Mouse (Mus musculus) urinary bladder, postnatal 4 days (tissue): ENCODE results near the gene Ankmy1.
A peak's percentile ranks its signal among the peaks of the same experiment; 100 is the strongest.

Experiments used
- DNase-seq, 2 experiments: peaks; one replicate each; pipeline ENCODE4 v3.0.0; 2021 to 2022; ENCODE audit warnings: low spot score in 2 of 2

The Ankmy1 gene

DNA sequence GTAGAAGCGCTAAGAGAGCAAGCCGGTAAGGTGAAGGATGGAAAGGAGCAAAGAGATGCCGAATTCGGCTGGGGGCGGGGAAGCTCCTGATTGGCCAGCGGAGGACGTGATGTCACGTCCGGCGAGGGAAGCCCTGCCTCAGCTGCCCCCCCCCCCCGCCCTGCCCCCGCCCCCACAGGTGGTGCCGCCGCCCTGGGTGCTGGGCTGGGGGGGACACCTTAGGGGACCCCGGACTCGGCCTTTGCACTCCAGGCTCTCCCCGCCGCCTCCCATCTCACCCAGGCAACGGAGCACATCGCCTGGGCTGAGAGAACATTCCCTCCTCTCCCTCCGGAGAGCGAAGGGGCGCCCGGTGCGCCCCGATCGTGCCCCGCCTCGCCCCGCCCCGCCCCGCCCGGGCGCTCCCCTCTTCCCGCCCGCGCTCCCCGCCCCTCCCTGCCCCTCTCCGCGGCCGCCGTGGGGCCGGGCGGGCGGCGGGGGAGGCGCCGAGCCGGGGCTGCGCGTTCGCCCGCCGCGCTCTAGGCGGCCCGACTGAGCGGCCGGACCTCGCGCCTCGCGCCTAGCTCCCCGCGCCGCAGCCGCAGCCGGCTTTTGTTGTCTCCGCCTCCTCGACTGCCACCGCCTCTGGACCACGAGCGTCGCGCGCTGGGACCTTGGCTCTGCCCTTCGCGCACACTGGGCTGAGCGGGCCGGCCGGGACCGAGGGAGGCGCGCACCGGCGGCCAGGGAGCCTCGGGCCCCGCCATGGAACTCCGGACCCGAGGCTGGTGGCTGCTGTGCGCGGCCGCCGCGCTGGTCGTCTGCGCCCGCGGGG, 71.3 kb downstream of the Ankmy1 start, which contains the start of gene Gpc1:
Gene Gpc1, plus strand, starts transcription at position 458 of the 814 bp plus-strand sequence.
- peak; percentile 63 to 82 for DNase-seq

DNA sequence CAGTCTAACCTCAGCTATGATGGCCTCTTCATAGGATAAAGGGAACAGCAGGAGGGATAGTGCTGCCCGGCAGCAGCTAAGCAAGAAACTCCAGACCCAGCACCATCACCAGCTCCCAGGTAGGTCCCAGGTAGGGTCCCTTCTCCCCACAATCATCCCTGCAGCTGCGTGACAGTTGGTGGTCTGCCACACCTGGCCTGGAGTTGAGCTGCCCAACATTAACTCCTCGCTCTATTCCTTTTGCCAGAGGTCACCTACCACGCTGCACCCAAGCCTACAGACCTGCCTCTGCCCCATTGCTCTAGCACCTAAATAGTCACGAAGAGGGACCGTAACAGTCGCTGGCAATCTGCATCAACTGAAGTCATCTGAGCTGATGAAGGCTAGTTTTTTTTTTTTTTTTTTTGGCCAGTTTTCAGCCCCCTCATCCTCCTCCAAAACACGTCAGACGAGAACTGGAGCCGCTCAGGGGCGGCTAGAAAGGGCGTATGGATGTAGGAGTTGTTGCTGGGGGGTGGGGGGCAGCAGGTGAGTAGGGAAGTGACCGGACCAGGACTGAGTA, 72.0 kb downstream of the Ankmy1 start:
- DNase-seq, result no peak

DNA sequence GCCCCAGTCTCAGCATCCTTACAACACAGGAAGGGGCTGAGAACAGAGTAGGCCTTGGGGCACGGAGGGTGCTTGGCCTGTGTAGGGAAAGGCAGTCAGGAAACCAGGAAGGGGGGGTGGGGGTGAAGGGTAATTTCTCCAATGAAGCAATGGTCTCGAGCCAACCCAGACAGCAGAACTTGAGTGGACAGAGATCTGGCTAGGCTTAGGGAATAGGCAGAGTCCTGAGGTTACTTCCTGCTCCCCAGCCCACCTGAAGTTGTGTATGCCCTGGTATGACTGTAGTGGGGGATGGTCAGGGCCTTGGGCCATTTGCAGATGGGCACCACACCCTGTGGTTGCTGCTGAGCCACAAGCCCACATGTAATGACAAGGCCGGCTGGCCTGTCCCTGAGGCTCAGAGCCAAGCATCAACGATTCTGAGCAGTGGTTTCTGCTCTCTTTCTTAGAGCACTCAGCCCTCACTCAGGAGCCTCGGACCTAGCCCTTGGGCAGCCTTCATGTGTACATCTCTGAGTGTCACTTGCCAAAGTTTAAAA, 86.9 kb downstream of the Ankmy1 start:
- no peak for DNase-seq

DNA sequence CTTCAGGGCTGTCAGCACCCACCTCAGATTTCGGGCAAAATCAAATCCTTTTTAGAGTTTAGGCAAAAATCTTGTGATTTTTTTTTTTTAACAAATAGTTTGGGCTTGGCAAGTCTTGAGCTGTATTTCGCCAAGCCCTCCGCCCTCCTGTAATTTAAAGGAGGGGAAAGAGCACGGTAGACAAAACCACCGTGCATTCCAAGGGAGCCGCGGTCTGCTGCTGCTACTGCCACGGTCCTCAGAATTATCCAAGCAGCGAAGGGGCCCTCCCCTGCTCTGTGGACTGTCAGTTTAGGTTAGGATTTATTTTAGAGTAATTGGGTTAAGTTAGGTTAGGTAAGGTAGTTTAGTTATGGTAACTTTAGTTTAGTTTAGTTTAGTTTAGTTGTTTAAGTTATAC, 87.6 kb downstream of the Ankmy1 start:
- DNase-seq, result no peak

DNA sequence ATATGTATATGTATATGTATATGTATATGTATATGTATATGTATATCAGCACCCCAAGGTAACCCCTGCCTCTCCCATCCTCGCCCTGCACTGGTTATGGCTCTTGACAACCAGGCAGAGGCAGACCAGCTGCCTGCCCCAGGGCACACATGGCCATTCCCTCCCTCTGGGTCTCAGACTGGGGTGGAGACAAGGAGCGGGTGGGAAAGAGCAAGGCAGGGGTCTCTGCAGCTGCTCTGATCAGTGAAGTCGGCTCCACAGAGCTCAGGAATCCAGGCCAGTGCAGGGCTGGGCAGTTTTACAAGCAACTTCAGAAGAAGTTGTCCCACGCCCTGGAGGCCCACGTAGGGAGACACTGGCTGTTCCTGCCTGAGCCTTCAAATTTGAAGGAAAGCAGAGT, 88.4 kb downstream of the Ankmy1 start:
- peak in 1 of 2 experiments; percentile 45 for DNase-seq
